Mouse (Mus musculus) skeletal muscle tissue, adult 2 months (tissue): ENCODE data around the gene Acap2.

ENCODE experiments used
- DNase-seq: peaks from one replicate; pipeline ENCODE4 v3.0.0-alpha.2; 2012; ENCODE audit warnings: low read depth, low spot score

The Acap2 gene

DNA sequence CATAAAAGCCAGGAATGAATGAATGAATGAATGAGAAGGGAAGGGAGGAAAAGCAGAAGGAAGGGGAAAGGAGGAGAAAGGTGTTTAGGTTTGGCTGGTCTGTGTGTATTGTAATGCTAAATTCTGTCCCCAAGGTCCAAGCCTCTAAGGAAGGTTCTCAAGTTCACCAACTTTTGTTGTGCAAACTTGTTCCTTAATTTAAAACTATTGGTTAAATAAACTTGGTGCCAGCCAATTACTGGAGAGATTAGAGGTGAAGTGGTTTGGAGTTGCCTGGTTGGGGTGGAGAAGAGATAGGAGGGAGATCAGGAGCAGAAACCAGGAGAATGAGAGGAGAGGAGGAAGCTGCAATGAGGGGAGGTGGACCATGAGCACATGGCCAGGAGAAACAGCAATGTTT, 31.4 kb downstream of the Acap2 start:
- DNase-seq: no peak

DNA sequence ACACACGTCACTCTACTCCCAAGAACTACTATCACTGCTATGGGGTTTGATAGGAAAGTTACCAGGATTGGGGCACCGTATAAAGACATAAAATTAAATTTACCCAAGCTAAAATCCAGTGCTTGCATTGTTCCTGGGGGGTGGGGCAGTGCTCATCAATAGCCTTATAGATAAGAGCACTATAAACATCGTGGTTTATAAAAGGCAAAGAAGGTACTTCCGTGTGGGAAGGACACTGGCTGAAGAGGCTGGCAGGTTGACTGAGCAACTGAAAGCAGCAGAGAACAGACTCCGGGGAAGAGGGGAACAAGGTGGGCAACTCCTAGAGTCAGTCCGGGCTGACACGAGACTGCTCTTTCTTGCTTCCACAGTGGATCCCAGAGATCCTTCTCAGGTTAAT, 33.1 kb downstream of the Acap2 start:
- no peak for DNase-seq

DNA sequence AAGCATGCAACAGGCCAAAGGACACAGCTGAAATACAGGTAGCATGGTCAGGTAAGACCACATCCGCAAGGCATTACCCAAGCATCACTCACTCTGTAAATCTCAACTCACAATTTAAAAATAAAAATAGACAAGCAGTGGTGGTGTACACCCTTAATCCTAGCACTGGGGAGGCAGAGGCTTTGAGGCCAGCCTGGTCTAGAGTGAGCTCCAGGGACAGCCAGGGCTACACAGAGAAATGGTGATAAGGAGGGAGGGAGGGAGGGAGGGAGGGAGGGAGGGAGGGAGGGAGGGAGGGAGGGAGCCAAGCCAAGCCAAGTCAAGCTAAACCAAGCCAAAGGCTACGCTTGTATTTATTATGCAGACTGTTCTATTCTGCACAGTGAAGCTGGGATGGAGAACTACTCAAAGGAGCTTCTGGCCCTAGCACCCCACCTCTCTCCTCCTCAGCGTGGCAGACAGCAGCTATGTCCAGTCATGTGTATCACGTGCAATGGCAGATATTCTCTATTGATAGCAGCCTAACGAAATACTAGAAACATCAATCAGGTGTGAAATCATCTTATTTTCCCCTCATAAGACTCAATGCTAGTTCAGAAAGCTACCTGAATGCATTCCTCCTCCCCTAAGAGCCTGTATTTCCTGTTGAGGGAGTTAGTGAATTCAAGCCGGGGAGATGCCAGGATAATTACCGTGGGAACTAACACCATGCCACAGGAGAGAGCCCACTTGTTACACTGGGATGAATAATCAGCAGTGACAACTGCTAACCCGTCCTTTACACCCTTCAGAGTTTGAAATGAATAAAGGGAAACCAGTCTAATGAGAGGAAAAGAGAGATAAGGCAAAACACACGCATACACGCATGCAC, 33.8 kb downstream of the Acap2 start:
- no peak for DNase-seq

DNA sequence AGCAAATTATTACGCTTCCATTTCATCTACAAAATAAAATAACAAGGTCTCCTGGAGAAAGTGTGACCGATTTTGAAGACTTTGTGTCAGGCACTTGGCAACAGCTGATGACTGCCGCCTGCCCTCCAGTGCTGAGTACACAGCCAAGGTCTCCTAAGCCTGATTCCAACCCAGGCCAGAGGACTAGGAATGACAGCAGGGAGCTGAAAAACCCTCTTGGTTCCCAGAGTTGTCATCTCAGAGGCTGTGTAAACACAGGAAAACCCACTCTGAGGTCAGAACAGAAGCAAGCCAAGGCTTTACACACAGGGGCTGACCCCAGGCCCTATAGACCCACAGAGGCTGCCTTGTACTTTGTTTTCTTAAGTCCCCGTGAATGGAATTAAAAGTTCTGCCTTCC, 35.1 kb downstream of the Acap2 start:
- DNase-seq: no peak

- no peak for DNase-seq
Observed at GRCm38 (mm10) chr16:31165467-31165866, 35.6 kb downstream of the Acap2 start.

- DNase-seq: no peak
Observed at GRCm38 (mm10) chr16:31164125-31164524, 36.9 kb downstream of the Acap2 start.

GRCm38 (mm10) chr16:31160486-31160885, 40.6 kb downstream of the Acap2 start:
- DNase-seq: no peak

DNA sequence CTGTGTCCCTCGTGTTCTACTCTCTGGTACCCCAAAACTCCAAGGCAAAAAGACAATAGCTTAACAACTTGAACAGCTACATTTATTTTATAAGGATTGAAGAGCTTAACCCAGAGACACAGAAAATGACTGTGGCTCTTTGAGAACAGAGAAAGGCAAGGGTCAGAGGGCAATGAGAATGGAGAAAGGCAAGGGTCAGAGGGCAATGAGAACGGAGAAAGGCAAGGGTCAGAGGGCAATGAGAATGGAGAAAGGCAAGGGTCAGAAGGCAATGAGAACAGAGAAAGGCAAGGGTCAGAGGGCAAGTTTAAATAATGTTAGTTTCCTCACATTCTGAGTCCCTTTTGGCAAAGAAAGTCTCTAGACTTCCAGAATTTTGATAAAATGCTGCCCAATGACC, 41.6 kb downstream of the Acap2 start:
- no peak for DNase-seq

- DNase-seq: no peak
Observed at GRCm38 (mm10) chr16:31149841-31150240, 51.2 kb downstream of the Acap2 start.

DNA sequence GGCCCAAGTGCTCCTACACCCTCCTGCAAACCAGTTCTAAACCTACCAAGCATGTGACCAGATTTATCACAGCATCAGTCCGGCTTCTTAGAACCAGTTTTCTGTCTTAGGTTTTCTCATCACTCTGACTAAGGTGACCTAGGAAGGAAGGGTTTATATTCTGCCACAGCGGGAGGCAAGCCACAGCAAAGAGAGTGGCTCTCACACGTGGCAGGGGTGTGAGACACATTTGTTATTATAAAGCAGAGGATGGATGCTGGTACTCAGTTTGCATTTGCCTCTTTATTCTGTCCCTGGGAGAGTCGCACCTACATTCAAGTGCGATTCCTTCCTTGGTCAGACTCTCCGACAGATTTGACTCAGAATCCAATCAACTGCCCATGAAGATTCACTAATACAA, 52.2 kb downstream of the Acap2 start:
- DNase-seq: no peak

DNA sequence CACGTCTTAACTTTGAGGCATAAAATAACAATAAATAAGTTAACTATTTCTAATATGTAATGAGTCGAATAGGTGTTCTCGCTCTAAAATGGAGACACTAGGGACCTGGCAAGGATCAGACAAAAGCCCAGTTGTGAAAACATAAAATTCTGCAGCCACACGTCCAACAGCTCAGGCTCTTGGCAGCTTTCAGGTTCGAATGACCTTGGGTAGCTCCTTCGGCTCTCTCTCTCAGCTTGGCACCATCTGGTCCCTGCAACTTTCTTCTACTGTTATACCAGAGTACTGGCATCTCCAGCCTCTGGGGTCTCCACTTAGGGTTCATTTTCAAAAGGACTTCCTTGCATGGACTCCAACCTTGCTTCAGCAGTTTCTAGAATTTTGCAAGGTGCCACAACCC, 53.3 kb downstream of the Acap2 start:
- DNase-seq: no peak

- no peak for DNase-seq
Observed at GRCm38 (mm10) chr16:31141916-31142315, 59.1 kb downstream of the Acap2 start.

DNA sequence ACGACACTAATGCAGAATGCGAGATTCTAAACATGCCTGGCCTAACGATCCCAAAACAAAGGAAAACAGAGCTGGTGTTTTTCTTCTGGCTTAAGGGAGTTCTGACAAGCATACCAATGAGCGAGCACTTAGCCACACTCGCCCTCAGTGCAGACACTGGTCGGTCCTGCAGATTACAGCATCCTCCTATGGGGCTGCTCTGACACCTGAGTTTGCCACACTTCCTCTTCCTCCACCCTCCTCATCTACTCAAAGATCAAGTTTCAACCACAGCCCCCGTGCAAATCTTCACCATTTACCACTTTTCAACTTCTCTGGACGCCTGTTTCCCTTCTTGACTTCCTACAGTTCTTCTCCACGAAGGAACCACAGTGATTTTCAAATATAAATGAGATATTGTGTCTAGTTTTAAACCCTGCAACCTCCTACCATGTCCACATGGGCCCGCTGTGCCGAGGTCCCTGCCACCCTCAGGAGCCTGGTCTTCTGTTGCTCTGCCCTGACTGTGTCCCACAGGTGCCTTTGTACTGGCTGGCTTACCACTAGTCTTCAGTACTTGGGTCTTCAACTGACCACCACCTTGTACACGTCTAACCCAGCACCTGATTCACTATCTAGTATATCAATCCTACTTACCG, 64.3 kb downstream of the Acap2 start:
- DNase-seq: no peak

GRCm38 (mm10) chr16:31135519-31135918, 65.5 kb downstream of the Acap2 start:
- no peak for DNase-seq

- no peak for DNase-seq
Observed at GRCm38 (mm10) chr16:31131531-31131930, 69.5 kb downstream of the Acap2 start.

DNA sequence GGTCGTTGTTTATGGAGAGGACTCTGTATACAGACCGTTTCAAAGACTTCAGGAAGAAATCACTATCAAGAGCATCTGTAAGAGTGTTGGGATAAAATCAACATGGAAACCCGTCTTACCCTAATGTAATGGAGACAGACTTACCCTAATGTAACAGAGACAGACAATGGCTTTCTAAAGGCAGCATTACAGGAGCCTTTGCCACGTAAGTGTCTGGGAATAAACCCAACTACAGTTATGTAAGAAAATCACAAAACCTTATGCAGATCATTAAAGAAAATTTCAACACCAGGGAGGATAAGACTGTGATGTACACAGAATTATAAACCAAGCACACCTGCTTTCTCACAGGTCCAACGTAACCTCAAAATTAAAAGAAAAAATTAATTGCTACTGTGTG, 72.9 kb downstream of the Acap2 start:
- DNase-seq: no peak

GRCm38 (mm10) chr16:31124991-31125390, 76.1 kb downstream of the Acap2 start:
- no peak for DNase-seq

DNA sequence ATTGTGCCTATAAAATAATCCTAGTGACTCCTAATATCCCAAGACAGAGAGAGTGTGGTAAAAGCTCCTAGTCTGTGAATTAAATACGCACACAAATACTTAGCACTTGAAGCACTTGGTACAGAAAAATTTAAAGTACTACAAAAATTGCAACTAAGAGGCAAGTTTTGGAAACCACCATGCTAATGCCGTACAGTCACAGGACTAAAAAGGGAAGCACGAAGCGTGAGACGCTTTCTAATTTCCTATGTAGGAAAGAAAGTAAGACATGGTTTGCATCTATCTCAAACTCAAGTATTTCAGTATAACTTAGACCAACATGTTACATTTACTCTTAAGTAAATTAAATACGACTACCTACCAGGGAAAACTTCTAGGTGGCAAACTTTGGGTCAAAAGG, 79.4 kb downstream of the Acap2 start:
- DNase-seq: no peak

- no peak for DNase-seq
Observed at GRCm38 (mm10) chr16:31113596-31113995, 87.4 kb downstream of the Acap2 start.

DNA sequence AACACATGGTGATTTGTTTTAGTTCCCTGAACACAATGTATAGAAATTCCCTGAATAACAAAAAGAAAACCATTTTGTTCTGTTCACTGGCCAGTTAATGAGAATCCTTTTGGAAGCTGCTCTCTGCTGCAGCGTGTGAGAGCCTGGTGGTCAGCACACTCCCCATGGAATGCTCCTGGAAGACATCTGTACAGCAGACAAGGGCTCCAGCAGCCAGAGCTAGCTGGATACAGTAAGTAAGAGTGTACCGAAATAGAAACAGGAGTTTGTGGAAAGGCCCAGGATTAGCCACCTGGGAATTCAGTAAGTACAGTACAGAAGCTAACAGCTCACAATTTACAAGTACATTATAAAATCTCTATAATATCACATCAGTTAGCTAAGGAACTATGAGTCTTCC, 99.7 kb downstream of the Acap2 start:
- DNase-seq: no peak

GRCm38 (mm10) chr16:31099906-31100305, 101.1 kb downstream of the Acap2 start:
- no peak for DNase-seq

DNA sequence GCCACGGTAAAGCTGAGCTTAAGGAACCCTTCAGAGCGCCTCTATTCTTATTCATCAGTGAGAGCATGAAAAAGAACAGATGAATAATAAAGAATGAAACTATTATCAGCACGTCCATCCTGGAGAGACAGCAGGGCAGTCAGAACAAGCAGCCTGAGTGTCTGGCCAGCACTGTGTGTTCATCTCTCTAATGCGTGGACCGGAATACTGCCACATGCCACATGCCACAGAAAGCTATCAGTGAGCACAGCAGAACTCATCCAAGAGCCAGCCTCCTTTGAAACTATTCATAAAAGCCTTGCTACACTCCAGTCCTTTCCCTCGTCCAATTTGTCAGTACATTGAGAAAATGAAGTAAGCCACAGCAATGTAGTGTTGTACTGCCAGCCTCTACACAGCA, 107.0 kb downstream of the Acap2 start:
- no peak for DNase-seq

DNA sequence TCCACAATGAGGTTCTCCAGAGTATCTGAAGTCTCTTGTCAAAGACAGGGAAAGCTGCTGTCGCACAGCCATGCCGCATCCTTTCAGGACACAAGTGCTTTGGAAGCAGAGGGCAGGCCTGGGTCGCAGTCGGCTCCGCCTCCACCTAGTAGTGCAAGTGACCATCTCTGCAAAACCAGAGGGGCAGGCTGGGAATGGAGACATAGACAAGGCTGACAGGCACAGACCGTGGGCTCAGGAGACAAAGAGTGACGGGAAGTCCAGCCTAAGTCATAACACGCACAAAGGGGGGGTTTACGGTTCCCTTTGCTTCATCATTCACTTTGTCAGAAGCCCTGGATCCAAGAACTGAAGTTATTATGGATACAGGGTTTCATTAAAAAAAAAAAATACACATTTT, 107.9 kb downstream of the Acap2 start:
- no peak for DNase-seq
